Mouse (Mus musculus) left cerebral cortex, adult 11 months (tissue): ENCODE measurements around the gene Smok3c.
"Not testable (repeated sequence)": the region's sequence is repeated elsewhere in the genome, so short reads cannot be mapped to it uniquely, and the experiment has no call there.

Experiments
- DNase-seq: peaks from one replicate; pipeline ENCODE4 v3.0.0; 2022; ENCODE audit warnings: low spot score

The Smok3c gene

DNA sequence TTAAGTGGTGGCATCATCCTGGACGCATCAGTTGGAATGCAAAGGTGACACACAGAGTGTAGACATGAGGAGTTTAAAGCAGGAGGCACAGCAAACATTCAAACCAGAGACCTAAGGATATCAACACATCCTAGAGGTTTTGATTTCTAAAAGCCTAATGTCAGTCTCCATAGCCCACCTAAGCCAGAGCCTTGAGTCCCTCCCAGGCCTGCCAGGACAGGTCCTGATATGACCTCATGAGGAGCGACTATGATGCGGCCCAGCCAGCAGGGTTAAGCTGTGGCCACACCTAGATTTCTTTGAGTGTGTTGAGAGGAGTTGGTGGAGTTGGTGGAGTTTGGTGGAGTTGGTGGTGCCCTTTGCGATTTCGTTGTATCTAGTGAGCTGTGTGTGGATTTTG is at the start of gene Smok3c:
Smok3c (plus strand) TSS at position 301 of the 400 bp plus-strand sequence.
- DNase-seq = not testable (repeated sequence)

DNA sequence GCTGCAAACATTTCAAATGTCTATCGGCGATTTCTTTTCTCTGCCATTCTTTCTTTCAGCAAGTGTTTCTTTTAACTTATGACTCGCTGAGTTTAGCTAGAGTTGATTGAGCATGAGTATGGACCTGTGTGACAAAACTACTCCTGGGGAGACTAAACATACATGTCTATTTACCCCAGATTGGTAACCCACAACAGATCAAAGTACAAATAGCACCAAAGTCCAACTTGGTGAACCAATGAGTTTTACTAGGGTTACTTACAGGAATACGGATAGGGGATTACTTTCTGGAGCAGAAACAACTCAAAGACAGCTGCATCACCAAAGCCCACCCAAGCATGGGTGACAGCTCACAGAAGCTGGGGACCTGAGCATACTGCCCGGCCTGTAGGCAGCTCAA is 43.6 kb upstream of the Smok3c start:
- DNase-seq = no peak

DNA sequence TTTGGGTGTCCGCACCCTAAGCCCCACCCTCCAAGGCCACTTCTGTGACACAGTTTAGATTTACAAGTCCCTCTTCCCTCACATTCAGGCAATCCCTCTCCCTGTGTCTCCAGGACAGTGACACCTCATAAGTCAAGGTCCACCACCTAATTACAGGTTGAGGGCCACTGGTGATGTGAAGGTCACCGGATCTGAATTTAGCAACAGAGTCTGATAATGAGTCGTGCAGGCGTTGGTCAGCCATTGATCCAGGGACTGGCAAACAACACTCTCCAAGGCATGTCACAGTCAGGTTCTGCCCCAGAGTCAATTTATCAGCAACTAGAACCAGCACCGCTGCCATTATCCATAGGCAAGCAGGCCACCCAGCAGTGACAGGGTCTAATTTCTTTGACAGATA is 40.6 kb upstream of the Smok3c start:
- DNase-seq = no peak

DNA sequence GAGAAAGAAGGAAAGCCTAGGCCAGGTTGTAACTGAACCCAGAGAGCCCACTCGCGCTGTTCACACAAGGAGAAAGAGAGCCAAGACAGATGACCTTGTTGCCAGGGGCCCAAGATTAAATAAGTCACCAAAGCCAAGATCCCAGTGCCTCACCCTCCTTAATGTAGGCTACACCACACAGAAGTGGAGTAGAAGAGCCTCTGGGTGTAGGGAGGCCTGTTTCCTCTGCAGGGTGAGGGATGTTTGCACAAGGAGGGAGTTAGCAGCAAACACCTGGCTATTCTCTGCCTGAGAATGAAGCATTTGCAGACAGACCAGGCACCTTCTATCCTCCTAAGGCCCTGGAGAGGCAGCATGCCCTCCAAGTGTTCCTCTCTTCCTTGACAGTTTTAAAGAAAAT is 36.5 kb upstream of the Smok3c start:
- no peak for DNase-seq

DNA sequence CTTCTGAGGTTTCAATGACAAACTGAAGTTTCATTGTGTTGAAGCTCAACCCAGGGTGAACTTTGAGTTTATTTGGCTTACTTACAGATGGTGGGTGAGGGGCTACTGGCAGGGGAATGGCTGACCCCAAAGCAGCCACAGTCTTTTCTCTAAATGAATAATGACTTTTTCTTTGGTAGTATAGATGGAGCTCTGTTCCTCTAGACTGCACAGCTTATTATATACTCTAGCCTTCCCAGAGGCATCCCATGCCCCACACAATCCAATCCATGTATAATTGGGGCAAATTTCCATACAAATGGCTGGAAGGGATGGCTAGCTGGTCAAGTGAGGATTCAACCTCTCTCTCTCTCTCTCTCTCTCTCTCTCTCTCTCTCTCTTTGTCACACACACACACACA is 36.0 kb upstream of the Smok3c start:
- no peak for DNase-seq

DNA sequence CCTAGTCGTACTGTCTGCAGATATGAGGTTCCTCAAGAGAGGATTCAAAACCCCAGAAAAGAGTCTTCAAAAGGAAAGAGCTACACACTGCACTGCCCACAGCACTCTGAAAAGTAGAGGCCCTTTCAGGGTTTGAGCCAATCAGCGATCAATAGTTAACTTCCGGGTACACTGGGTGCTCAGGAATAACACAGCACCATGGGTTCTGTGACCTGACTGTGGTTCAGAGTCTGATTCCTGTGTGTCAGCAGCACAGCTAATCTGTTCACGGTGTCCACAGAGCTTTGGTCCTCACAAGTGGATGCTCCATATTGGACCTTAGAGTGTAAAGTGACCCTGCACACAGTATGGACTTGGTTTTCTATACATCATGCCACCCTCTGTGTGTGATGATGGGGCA is 33.4 kb upstream of the Smok3c start:
- DNase-seq = not testable (repeated sequence)

DNA sequence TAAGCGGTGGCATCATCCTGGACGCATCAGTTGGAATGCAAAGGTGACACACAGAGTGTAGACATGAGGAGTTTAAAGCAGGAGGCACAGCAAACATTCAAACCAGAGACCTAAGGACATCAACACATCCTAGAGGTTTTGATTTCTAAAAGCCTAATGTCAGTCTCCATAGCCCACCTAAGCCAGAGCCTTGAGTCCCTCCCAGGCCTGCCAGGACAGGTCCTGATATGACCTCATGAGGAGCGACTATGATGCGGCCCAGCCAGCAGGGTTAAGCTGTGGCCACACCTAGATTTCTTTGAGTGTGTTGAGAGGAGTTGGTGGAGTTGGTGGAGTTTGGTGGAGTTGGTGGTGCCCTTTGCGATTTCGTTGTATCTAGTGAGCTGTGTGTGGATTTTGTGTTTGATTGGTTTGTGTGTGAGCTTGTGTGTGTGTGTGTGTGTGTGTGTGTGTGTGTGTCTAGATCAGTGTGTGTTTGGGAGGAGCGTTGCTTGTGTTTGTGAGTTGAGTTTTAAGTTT is 32.0 kb upstream of the Smok3c start, which contains the start of the genes Smok3a and Smok3b:
Smok3a (plus strand) TSS at position 301 of the 519 bp plus-strand sequence.
Smok3b (plus strand) TSS at position 469 of the 519 bp plus-strand sequence.
- not testable (repeated sequence) for DNase-seq

DNA sequence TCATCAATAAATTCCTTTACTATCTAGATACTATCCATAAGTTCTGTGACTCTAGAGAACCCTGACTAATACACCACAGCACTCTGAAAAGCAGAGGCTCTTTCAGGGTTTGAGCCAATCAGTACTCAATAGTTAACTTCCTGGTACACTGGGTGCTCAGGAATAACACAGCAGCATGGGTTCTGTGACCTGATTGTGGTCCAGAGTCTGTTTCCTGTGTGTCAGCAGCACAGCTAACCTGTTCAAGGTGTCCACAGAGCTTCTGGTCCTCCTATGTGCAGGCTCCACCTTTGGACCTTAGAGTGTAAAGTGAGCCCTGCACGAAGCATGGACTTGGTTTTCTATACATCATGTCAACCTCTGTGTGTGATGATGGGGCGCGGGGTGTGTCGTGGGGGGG is 20.8 kb downstream of the Smok3c start:
- no peak for DNase-seq

DNA sequence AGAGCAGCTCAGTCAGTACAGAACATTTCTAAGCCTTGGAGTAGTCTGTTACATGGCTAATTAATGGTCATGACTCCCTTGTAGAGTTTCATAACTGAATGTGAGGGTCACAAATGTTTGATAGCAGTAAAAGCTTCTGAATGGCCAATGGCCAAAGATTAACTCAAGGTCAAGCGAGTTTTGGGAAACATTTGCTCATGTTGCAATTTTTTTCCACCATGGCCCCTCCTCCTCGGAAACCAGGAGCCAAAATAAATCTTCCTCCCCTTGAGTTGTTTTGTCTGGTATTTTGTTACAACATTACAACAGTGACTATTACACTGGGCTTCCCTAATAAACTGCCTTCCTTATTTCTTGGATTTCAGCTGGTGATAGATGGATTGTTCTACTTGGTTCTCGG is 22.7 kb downstream of the Smok3c start:
- DNase-seq = no peak

DNA sequence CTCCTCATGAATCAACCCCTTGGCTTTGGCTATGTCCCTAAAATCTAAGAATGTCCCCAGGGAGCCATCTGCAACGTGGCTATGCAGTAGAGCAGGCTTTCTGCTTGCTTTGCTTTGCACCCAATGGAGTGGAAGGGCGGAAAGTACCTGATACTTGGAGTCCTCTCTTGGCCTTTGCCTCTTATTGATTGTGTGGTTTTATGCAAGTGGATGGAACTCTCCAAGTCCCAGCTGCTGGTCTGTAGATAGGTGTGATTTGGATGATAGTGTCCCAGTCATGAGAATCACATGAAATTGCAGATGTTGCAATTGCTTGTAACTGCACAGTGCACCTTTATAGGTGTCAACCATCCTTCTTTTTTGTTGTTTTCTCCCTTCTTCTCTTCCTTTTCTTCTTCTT is 23.2 kb downstream of the Smok3c start:
- DNase-seq = no peak

DNA sequence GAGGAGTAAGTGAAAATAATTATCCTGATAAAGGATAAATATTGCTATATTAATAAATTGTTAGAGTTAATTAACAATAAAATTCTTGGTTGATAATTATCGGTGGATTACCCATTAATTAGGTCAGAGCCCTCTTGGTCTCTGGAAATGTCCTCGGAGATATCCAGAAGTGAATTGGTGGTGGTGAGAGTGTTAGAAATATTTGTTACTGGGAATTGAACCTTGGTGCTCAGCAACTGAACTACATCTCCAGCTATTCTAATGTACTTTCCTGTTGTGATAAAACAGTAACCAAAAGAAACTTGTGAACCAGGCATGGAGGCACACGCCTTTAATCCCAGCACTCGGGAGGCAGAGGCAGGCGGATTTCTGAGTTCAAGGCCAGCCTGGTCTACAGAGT is 27.5 kb downstream of the Smok3c start:
- DNase-seq = no peak

DNA sequence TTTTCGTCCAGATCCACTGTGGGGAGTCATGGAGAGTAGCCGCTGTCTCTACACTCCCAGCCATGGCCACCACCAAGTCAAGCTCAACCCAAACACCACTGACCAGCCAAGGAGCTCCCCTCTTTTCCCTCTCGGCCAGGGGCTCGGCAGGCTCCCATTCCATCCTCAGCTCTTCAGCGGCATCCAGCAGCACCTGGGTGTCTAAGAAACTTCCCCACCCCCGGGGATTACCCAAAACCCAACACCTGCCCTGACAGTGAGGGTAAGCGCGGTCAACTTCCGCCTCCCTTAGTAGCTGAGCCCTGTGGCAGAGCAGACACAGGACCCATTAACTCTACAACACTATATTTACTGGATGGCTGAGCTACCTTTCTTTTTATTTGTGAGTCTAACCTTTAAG is 28.5 kb downstream of the Smok3c start:
- no peak for DNase-seq

DNA sequence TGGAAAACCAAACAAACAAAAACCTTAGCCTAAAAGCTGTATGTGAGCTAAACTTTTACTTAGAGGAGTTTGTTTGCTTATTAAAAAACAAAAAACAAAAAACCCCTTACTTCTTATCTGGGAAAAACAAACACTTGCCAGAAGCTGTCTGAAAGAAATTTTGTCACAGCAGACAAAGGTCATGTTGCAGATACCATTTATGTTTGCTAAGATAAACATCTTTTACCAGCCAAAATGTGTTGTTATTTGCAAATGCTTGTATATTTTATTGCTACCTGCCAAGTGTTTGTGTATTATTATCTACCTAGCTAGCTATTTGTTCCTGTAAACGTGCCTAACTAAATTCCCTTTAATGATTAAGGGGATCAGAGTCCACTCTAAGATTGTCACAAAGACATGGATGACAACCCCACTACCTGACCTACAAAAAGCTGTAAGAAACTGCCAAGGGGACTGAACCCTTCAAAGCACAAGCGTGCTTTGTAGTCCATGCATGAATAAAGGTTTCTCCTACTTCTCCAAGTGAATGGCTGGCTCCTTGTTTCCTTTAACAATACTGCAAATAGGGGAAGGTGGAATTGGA is 30.4 kb downstream of the Smok3c start:
- no peak for DNase-seq

DNA sequence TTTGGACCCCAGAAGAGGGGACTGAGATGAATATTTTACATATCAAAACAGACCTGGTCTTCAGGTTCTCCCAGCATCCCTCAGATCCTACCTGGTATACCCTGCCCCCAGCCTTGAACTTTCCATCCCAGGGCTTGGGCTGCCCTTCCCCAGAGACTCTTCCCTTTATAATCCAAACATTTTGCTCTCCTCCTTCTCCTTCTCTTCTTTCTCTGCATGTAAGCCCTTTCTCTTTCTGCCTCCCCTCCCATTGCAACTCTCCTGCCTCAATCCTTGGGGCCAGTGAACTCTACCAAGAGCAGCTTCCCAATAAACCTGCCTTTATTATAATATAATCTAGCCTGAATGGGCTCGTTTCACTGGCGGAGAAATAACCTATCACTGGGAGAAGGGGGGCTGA is 30.9 kb downstream of the Smok3c start:
- no peak for DNase-seq

DNA sequence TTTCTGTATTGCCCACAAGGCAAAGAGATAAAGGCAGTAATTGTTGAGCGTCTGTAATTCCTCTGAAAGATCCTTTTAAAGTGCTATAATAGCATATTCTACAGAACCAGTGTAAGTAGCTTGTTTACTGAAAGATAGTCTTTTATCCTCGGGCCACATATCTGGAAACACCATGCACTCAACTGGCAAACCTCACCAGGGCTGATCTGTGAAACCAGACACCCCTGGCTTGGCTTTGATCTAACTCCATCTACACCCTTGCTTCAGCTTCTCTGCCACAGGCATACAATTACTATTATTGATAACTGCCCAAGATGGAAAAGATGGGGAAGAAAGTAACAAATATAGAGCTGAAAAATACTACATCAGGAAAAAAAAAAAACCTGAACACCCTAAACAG is 31.5 kb downstream of the Smok3c start:
- no peak for DNase-seq

DNA sequence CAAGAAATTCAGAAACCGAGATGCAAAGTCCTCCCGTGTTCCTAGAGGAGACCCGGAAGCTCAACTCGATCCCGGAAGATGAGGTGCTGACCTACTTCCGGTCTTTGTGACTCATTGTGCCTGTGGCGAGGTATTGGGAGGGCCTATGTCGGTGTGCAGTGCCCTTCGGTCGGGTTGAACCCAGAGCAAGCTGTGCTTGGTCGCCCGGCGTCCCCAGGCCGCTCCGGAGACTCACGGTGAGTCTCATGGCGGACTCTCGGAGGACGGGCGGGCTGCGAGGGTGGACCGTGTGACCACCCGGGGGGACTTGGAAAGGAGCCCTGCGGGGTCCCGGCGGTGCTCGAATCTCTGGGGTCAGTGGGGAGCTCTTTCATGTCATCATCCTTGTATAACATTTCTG is 32.0 kb downstream of the Smok3c start, which contains the start of gene Zkscan1:
Zkscan1 (plus strand) TSS at position 89 of the 400 bp plus-strand sequence.
- peak; percentile 73 for DNase-seq

DNA sequence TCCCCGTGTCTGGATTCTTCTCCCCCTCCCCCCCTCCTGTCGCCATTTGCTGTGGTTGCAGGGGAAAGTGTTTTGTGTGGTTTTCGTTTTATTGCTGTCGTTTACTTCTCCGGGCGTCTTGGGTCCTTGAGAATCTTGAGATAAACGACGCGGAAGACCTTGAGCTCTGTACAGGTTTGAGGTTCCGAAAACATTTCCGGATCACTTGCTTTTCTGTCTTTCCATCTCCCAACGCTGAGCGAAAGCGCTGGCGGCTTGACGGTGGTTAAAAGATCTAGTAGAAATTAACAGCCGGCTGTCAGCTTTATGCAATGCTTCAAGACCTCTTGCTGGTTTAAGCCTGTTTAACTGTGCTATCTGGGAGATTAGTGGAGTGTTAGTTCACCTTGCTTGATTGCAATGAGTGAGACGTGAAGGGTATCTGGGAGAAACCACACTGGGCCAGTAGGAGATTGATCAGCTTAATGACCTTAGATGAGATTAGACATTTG is 32.5 kb downstream of the Smok3c start:
- no peak for DNase-seq

DNA sequence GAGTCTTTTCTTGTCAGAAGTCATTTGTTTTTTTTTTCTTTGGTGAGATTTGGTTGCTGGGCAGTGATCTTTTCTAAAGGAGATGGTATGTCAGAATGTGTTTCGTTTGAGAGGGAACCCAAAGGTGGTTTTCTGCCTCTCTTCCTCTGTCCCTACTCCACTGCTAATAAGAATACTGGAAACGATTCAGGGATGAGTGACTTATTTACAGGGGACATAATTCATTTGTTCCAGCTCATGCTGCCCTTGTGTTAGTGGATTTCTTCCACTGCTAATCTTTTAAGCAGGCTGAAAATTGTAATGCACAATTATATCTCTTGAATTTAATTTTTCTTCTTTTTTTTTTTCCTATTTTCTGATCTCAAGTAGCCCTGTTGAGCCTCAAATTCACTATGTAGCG is 33.8 kb downstream of the Smok3c start:
- DNase-seq = no peak

DNA sequence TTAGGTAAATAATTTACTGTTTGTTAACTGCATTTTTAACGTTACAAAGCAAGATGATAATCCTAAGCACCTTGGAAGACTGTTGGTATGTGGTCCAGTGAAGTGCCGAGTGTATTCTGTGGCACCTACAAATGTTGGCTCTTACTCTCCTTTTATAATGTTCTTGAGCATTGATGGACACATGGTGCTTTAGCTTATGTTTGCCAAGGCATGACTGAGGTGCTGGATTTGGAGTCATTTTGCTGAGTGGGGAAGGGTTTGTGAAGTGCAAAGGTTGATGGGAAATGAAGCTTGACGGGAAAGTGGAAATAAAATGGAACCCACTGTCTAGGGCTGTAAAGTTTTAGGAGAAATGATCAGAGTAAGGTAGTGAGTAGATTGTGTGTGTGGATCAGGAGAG is 35.4 kb downstream of the Smok3c start:
- no peak for DNase-seq

DNA sequence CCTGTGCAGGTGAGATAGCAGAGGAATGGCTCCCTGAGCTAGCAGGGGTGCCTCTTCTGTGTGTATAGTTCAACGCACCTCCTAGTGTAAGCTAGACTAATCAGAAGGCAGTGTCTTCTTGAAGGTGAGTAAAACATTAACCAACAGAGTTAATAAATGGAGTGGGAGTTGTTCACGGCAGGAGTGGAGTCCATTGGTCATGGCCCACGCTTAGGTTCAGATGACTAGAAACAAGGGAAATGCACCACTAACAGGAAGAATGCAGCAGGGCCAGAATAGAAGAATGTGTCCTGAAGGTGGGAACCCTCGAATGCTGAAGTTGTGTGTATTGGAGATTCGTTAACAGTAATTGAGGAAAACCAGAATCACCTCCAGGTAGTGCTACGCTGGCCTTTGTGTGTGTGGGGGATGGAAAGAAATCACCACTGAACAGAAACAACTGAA is 36.1 kb downstream of the Smok3c start:
- no peak for DNase-seq

DNA sequence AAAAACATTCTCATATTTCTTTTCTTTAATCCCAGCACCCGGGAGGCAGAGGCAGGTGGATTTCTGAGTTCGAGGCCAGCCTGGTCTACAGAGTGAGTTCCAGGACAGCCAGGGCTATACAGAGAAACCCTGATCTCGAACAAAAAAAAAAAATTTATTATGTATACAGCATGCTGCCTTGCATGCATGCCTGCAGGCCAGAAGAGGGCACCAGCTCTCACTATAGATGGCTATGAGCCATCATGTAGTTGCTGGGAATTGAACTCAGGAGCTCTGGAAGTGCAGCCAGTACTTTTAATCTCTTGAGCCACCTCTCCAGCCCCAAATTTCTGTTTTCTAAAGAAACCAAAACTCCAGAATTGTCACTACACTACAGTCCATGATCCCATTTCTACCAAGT is 37.3 kb downstream of the Smok3c start:
- DNase-seq = no peak

DNA sequence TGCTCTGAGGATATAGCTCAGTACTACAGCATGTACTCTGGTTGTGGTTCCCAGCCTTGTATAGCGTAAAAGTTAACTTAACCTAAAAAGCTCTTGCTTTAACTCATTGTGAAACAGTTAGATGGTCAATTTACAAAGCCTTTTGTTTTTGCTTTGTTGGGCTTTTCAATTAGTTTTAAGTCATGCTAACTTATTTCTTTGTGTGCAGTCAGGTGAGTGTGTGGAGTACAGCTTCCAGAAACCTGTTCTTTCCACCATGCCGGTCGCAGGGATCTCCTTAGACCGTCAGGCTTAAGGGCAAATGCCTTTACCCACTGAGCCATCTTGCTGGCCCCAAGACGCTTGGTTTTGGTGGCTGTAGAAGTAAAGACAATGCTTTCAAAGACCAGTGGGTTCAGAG is 37.7 kb downstream of the Smok3c start:
- DNase-seq = no peak

DNA sequence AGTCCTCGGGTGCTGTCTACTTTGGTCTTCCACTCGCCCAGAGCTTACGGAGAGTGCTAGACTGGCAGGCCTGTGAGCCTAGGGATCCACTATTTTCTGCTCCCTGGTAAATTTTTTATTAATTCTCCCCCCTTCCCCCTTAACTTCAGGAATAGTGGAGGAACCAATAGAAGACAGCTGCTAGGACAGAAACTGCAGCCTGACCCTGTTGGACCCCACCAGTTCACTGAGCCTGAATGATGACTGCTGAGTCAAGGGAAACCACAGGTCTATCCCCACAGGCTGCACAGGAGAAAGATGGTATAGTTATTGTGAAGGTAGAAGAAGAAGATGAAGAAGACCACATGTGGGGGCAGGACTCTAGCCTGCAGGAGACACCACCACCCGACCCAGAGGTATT is 39.8 kb downstream of the Smok3c start:
- DNase-seq = no peak

DNA sequence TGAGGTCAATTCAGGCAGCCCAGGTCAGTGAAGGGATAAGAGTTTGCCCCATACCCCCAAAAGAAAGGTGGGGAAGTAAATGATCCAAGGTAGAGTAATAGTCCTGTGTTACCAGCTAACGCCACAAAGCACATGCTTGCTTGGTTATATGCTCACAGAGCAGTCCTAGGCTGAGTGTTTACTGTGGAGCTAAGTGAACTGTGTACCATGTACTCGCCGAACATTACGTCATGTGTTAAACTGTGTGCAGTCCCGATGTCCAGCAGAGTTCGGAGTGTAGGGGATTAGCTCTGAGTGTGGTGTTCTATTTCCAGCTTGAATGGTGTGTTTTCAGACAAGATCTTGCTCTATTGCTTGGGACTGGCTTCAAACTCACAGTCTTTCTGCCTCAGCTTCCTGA is 41.5 kb downstream of the Smok3c start:
- DNase-seq = no peak
